Mouse (Mus musculus): Measurements from ENCODE around the gene Elavl2.

DNA sequence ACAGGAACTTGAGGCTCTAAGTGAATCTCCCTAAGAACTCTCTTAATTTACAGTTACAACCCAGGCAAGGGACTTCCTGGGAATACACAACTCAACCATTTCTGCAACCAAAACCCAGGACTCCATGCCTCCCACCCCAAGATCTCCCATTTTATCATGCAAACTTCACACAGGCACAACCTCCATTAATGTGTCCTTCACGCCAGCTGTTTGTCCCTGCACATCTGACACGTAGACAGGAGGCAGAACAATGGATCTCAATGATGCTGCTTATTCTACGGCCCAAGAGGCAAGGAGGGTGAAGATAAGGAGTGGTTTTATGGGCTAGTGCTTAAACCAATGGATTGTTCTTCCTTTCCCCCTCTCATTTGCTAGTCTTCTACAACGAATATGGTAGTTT lies 176.8 kb downstream of the Elavl2 start:
- no peak for TF ChIP-seq CTCF (IDR thresholded peaks at IDR 0.05; ENCODE audit: extremely low read depth, insufficient read depth, insufficient read length, insufficient replicate concordance)
- no peak for TF ChIP-seq POLR2A (IDR thresholded peaks at IDR 0.05; ENCODE audit: low read depth, low read length)

Data from spleen, adult 2 months (tissue).